30 mouse cellular contexts compared by ENCODE assay signal in genomic region chr11:98491571-98491970, GRCm38 (mm10). TPM values are rescaled to one million over a fixed set of nuclear protein-coding genes. Genes with fewer than 3 reads are reported as not detected.
A peak's percentile ranks its signal among the peaks of the same experiment; 100 is the strongest.
DNase-seq lines count a peak whose midpoint lies in the region; ATAC-seq lines count a peak whose summit lies in the region.
"Had no signal": no experiment of that assay in that cellular context is flagged by ENCODE, and none has a peak within 500 bp of the region (broad histone marks: within the 10 kb centered on the region; RNA-seq: fewer than 3 reads in every experiment).

No protein-coding gene starts in this region.

- peak; percentile 71 for DNase-seq in heart, adult 11 months
- DNase-seq in heart, adult 9 months (ENCODE audit: low spot score in 2 of 2), result no peak
- peak; percentile 45 to 46 for DNase-seq in spleen, postnatal 36 days (ENCODE audit: low spot score in 2 of 2)
- no peak for DNase-seq in spleen, postnatal 4 days (ENCODE audit: low spot score in 2 of 2)
- peak; percentile 30 for DNase-seq in thymus, postnatal 14 days
- DNase-seq in thymus, postnatal 4 days, result no peak
- DNase-seq in splenic B cell, adult 2 months (ENCODE audit: low read depth, low spot score), result peak; percentile 42
- DNase-seq: adrenal gland, adult 2 months; adrenal gland, postnatal 14 days; cerebellum, adult 11-12 months; cerebellum, adult 8-10 months; cerebellum, postnatal 10 days; cerebellum, postnatal 36 days; embryo, embryonic 11 days; gastrocnemius, postnatal 10 days; gastrocnemius, postnatal 36 days; heart, adult 18-20 months; heart, postnatal 14 days; heart, postnatal 4 days had no signal

- no peaks in the 10 kb centered on the region for H3K27me3 ChIP-seq in splenic B cell, adult 2 months (ENCODE audit: control insufficient read depth, insufficient read depth, low read length, poor library complexity, severe bottlenecking)

- H3K36me3 ChIP-seq in splenic B cell, adult 2 months (ENCODE audit: control insufficient read depth, insufficient read depth, low read length, poor library complexity, severe bottlenecking), result peaks cover 30% of the 10 kb centered on the region
- H3K36me3 ChIP-seq: embryonic facial prominence, embryonic 10.5 days; embryonic facial prominence, embryonic 13.5 days; forebrain, embryonic 10.5 days; heart, embryonic 10.5 days; heart, embryonic 13.5 days had no signal

- no peak for ATAC-seq in erythroblast, adult 5-6 weeks (replicated peaks; ENCODE audit: low FRiP score, poor library complexity, severe bottlenecking)
- ATAC-seq: forebrain, embryonic 13.5 days; forebrain, embryonic 16.5 days; hindbrain, postnatal 0 days had no signal

RNA-seq across cellular contexts. Expression of gene Grb7, which starts 45.4 kb away (rescaled TPM):
- total RNA-seq in erythroblast, adult 5-6 weeks (2015; ENCODE audit: low replicate concordance), result not detected in 2 replicates
- not detected in 2 replicates for total RNA-seq in erythroblast, adult 5-6 weeks (2017; ENCODE audit: low replicate concordance)
- total RNA-seq: gastrocnemius, postnatal 36 days; heart, postnatal 4 days; MEL had no signal

RNA-seq across cellular contexts. Expression of gene Mien1, which starts 52.8 kb away (rescaled TPM):
- 13.4 and 19.9 TPM in 2 replicates for total RNA-seq in erythroblast, adult 5-6 weeks (2015; ENCODE audit: low replicate concordance)
- total RNA-seq in erythroblast, adult 5-6 weeks (2017; ENCODE audit: low replicate concordance), result 1.4 and 3.9 TPM in 2 replicates

RNA-seq across cellular contexts. Expression of gene Ikzf3, which starts 54.3 kb away (rescaled TPM):
- total RNA-seq in erythroblast, adult 5-6 weeks (2015; ENCODE audit: low replicate concordance), result 2.7 and 3.1 TPM in 2 replicates
- 1.4 and 2.6 TPM in 2 replicates for total RNA-seq in erythroblast, adult 5-6 weeks (2017; ENCODE audit: low replicate concordance)
- total RNA-seq: hindbrain, postnatal 0 days had no signal

RNA-seq across cellular contexts. Expression of gene Zpbp2, which starts 59.3 kb away (rescaled TPM):
- not detected in 2 replicates for total RNA-seq in erythroblast, adult 5-6 weeks (2015; ENCODE audit: low replicate concordance)
- 4.6 TPM in 1 of 2 replicates, not detected in the other for total RNA-seq in erythroblast, adult 5-6 weeks (2017; ENCODE audit: low replicate concordance)
- total RNA-seq: adrenal gland, postnatal 14 days; gastrocnemius, adult 18-20 months; gastrocnemius, postnatal 10 days; gastrocnemius, postnatal 36 days; heart, adult 18-20 months; heart, postnatal 14 days; hindbrain, postnatal 0 days had no signal

Comparison
In these comparisons a context has a peak if more than half of its experiments do, and no peak if none do; other contexts are left out.
1. DNase-seq: peak in heart, adult 11 months (single experiment), spleen, postnatal 36 days (2 of 2), thymus, postnatal 14 days (single experiment) and splenic B cell, adult 2 months (single experiment); none in heart, adult 9 months (0 of 2), spleen, postnatal 4 days (0 of 2) and thymus, postnatal 4 days (single experiment).